Mouse (Mus musculus): ENCODE measurements around the gene Dnttip1. TPM values are rescaled to one million over a fixed set of nuclear protein-coding genes. Genes with fewer than 3 reads are reported as not detected.

Gene Dnttip1
- total RNA-seq, 2 experiments from 2014 or later, result 37.0 TPM

DNA sequence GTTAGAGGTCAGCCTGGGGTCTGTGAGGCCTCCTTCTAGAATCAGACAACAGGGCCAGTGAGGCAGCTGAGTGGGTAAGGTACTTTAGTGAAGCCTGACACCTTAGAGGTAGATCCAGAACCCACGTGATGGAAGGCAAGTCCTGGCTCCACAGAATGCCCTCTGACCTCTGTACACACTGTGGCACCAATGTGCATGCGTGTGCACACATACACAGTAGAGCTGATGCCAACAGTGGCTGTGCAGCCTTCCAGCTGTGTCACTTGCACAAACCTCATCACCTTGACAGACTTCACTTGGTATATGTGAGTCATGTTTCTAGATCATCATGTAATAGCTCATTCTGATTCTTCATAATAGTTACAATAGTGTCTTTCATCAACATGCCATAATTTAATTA lies 6.7 kb downstream of the Dnttip1 start:
- DNase-seq (ENCODE audit: extremely low spot score in 1 of 2, low spot score in 1 of 2), result no peak

- DNase-seq (ENCODE audit: extremely low spot score in 1 of 2, low spot score in 1 of 2), result no peak
Measured at GRCm38 (mm10) chr2:164754105-164754504, 8.3 kb downstream of the Dnttip1 start.

DNA sequence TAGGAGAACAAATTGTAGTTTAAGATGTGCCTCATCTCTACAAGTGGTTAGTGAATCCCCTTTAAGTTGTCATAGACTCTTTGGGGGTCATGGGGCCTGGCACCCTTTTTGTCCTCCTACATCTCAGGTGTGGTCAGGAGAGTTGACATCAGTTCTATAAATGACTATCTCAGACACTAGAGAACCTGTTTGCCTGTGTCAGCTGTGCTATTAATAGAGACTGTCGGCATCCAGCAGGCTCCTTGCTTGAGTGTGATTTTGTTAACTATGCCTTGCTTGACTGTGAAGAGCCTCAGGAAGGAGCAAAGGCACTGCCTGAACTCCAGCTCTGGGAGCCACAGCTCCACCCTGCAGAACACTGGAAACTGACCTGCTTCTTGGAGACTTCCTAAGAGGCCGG lies 9.0 kb downstream of the Dnttip1 start:
- DNase-seq (ENCODE audit: extremely low spot score in 1 of 2, low spot score in 1 of 2), result no peak

- DNase-seq (ENCODE audit: extremely low spot score in 1 of 2, low spot score in 1 of 2), result no peak
Measured at GRCm38 (mm10) chr2:164757841-164758240, 12.1 kb downstream of the Dnttip1 start.

DNA sequence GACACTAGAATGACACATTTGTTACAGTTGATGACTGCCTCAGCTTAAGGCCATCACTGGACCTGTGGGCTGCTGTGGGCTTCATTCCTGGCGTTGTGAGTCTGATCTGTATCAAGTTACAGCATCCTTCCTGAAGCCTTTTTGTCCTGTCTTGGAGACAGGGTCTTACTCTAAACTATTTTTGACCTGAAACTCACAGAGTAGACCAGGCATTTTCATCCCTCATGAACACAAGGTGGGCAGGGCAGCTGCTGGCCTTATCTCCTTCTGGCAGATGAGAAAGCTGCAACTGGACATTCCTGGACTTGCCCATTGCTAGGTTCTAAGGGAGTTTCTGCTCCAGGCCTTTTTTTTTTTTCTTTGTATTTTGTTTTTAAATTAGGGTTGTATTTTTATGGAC lies 12.9 kb downstream of the Dnttip1 start:
- DNase-seq (ENCODE audit: extremely low spot score in 1 of 2, low spot score in 1 of 2), result no peak

DNA sequence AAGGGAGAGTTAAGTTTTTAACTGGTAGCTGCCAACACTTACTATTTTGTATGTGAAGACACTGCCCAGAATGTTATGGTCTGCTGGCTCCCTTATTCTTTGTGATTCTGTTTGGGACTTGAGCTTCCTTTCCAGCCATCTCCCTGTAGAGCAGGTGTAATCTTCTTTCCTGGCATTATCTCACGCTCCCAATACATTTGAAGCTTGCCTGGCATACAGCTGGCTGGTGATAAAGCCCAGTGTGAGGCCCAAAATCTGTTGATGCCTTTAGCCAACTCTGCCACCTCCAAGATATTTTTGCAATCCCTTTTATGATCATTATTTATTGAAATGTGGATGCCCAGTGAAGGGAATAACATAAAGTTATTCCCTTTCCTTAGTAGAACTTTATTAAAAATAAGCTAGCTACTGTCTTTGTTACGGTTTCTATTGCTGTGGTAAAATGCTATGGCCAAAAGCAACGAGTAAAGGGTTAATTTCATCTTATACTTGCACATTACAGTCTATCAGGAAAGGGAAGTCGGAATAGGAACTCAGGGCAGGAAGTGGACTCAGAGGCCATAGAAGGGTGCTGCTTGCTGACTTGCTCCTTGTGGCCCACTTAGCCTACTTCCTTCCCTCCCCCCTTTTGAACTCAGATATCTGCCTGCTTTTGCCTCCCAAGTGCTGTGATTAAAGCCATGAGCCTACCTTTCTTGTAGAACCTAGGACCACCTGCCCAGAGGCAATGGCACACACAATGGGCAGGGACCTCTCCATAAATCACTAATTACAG lies 14.5 kb downstream of the Dnttip1 start:
- DNase-seq (ENCODE audit: extremely low spot score in 1 of 2, low spot score in 1 of 2), result no peak

DNA sequence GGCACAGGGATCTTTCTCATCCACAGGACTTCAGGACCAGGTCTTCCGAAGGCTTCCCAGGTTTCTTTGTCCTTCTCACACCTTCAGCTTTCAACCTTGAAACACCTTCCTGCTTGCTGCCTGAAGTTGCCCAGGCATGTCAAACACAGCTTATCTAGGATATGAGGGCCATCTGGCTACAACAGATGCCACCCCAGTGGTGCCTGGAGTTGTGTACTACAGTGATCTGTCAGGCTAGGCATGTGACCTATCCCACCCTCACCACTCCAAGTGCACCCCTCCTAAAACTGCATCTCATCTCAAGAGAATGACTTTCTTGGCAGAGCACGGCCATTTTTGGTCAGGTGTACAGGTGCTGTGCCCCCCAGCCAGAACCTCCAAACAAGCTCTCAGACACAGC lies 15.7 kb downstream of the Dnttip1 start:
- no peak for DNase-seq (ENCODE audit: extremely low spot score in 1 of 2, low spot score in 1 of 2)

DNA sequence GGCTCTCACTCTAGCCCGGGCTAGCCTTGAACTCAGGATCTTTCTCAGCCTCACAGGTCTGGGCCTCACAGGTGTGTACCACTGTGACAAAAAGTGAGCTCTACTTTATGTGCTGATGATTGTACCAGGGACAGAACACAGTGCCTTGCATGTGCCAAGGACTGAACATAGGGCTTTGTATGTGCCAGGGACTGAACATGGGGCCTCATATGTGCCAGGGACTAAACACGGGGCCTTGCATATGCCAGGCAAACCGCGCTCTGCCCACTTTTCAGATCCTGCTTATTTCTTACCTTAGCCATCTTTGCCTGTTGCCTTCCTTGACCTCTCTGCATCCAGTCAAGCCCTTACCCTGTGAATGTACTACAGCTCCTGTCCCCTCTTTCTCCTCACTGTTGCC lies 16.2 kb downstream of the Dnttip1 start:
- no peak for DNase-seq (ENCODE audit: extremely low spot score in 1 of 2, low spot score in 1 of 2)

- no peak for DNase-seq (ENCODE audit: extremely low spot score in 1 of 2, low spot score in 1 of 2)
Measured at GRCm38 (mm10) chr2:164762593-164762992, 16.8 kb downstream of the Dnttip1 start.

GRCm38 (mm10) chr2:164765841-164766240 lies 20.1 kb downstream of the Dnttip1 start:
- DNase-seq (ENCODE audit: extremely low spot score in 1 of 2, low spot score in 1 of 2), result no peak

DNA sequence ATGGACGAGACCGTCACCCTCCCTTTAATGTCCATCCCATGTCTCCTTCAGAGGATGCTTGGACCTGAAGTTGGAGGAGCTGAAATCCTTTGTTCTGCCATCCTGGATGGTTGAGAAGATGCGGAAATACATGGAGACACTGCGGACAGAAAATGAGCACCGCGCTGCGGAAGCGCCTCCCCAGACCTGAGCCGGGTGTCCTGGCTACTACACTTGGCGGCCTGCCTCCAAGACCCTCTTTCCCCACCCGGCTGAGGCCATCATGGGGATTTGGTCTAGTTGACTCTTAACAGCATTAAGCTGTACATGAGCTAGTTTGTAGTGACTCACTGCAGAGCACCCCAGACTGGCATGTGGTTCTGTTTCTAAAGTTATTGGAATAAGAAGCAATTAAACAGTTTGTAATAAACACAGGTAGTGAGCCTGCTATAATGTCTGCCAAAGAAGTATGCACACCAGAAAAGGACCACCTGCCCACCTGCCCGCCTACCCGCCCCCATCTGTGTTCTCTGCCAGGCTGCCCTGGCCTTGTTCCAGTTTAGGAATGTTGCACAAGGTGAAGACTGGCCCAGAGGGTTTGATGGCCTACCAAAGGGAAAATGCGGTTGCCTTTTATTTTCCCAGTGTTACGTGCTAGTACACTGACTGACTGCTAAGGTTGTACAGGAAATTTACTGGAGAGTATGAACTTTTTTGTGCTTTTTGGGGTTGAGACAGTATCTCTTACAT lies 22.2 kb downstream of the Dnttip1 start:
- no peak for DNase-seq (ENCODE audit: extremely low spot score in 1 of 2, low spot score in 1 of 2)

DNA sequence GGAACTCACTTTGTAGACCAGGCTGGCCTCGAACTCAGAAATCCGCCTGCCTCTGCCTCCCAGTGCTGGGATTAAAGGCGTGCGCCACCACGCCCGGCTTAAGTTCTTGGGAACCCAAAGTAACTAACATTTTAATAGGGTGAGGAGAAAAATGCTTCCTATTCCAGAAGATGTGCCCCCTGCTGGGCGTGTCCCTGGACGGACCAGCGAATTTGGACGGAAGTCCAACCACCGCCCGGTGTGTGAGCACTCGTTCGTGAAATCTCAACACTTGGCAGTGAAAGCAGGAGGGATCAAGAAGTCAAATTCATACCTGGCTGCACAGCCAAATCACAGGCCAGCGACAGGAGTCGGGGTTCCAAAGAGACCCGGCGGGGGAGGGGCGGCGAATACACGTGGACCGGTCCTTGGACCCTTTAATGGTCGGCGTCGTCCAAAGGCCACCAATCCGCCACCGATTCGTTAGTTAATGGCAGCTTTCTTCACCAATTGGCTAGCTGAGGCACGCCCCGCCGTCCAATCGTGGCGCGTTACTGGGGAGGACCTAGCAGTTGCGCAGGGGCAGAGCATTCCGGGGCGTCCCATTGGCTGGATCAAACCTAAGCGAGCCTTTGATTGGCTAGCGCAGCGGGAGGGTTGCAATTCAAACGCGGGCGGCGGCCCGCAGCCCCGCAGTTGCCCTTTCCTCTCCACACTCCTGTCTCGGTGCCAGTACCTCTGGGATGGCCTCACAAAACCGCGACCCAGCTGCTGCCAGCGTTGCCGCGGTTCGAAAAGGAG lies 23.7 kb downstream of the Dnttip1 start, which contains the start of gene Ube2c:
Ube2c (plus strand) TSS at position 641 of the 780 bp plus-strand sequence.
- DNase-seq (ENCODE audit: extremely low spot score in 1 of 2, low spot score in 1 of 2), result peak; percentile 87 to 91

GRCm38 (mm10) chr2:164770279-164770678 lies 24.5 kb downstream of the Dnttip1 start:
- DNase-seq (ENCODE audit: extremely low spot score in 1 of 2, low spot score in 1 of 2), result no peak

- DNase-seq (ENCODE audit: extremely low spot score in 1 of 2, low spot score in 1 of 2), result no peak
Measured at GRCm38 (mm10) chr2:164771123-164771522, 25.3 kb downstream of the Dnttip1 start.

- DNase-seq (ENCODE audit: extremely low spot score in 1 of 2, low spot score in 1 of 2), result no peak
Measured at GRCm38 (mm10) chr2:164773229-164773988, 27.6 kb downstream of the Dnttip1 start.

DNA sequence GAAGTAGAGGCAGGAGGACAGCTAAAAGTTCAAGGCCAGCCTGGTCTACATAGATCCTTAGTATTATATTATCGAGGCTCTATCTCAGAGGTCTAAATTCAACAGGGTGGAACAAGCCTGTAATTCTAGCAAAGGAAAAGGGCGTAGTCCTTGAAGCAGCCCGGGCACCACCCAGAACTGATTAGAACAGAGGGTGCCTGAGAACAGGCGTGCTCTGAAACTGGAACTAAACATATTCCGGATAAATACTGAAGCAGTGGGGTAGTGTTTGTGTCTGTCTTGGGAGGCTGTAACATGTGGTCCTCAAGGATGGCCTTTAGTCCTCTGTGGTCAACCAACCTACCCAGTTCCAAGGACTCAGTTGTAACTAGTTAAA lies 28.2 kb downstream of the Dnttip1 start:
- no peak for DNase-seq (ENCODE audit: extremely low spot score in 1 of 2, low spot score in 1 of 2)

DNA sequence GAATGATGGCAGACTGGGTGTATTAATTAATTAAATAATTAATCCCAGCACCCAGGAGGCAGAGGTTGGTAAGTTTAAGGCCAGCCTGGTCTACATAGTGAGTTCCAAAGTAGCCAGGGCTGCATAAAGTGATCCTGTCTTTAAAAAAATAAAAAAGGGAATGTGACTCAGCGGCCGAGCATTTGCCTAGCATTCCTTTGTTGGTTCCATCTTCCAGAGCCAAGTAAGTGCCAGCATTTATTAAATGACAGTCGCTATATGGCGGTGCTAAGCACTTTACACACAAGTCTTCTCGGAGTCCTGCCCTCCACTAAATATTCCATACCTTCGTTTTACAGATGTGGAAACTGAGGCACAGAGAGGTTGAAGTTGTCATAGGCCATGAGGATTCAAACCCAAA lies 30.3 kb downstream of the Dnttip1 start:
- no peak for DNase-seq (ENCODE audit: extremely low spot score in 1 of 2, low spot score in 1 of 2)

DNA sequence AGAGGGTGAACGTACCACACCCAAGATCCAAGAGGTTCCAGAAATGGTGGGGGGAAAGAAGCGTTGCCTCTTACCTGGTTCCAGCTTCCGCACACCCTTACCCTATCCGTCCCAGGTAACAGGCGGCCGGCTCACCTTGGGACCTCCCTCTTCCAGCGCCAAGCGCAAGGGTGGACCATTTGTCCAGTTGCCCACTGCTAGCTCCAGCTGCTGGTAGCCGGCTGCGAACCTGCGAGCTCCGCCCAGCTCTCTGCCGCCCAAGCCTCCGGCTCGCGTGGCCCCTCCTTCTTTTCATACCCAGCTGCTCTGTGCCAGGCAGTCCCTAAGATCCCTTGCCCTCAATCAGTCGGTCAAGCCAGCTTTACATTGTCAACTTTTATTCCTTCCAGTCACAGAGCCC lies 31.0 kb downstream of the Dnttip1 start:
- DNase-seq (ENCODE audit: extremely low spot score in 1 of 2, low spot score in 1 of 2), result no peak

GRCm38 (mm10) chr2:164777246-164778014 lies 31.6 kb downstream of the Dnttip1 start:
- DNase-seq (ENCODE audit: extremely low spot score in 1 of 2, low spot score in 1 of 2), result no peak

DNA sequence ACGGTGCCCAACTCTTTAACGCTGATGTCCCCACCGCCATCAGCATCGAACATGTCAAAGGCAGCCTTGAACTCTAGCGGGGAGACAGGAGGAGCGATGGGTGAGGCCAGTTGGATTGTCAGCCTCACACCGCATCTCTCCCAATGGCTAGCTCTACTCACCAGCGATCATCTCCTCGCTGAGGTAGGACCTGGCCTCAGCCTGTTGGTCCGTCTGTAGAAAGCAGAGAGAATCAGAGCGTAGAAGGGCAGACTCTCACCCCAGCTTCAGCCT lies 32.2 kb downstream of the Dnttip1 start:
- DNase-seq (ENCODE audit: extremely low spot score in 1 of 2, low spot score in 1 of 2), result no peak
